Mouse (Mus musculus) forebrain, embryonic 11.5 days (tissue): ENCODE measurements around the gene Ggps1. TPM values are rescaled to one million over a fixed set of nuclear protein-coding genes. Genes with fewer than 3 reads are reported as not detected.
"Not testable (repeated sequence)": the region's sequence is repeated elsewhere in the genome, so short reads cannot be mapped to it uniquely, and the experiment has no call there.

ENCODE experiments used
- ATAC-seq: fragments of 200-750 bp; cut with Nextera tagmentation; replicated peaks from 2 replicates; pipeline ENCODE4 v1.8.0; 2017; ENCODE audit warnings: moderate TSS enrichment; ENCODE audit not compliant: low FRiP score
- DNase-seq: peaks from one replicate; pipeline ENCODE4 v3.0.0-alpha.2; 2017; ENCODE audit warnings: low spot score
- H3K27ac ChIP-seq: fragments of 300-500 bp; sonication (generic); 2 replicates; pipeline ENCODE4 v1.5.1; 2014; ENCODE audit warnings: low read depth, low read length
- H3K27me3 ChIP-seq: fragments of 300-500 bp; sonication (generic); 2 replicates; pipeline ENCODE4 v1.6.1; 2014; ENCODE audit warnings: mild to moderate bottlenecking, low read length, mixed read lengths; ENCODE audit not compliant: control insufficient read depth, insufficient read depth
- H3K36me3 ChIP-seq: fragments of 300-500 bp; sonication (generic); 2 replicates; pipeline ENCODE4 v1.6.1; 2014; ENCODE audit warnings: mild to moderate bottlenecking, low read length, moderate library complexity, mixed read lengths; ENCODE audit not compliant: control insufficient read depth, insufficient read depth
- H3K4me1 ChIP-seq: fragments of 300-500 bp; sonication (generic); replicated peaks from 2 replicates; pipeline ENCODE4 v1.6.1; 2014; ENCODE audit warnings: low read length, mixed read lengths; ENCODE audit not compliant: control insufficient read depth, insufficient read depth
- H3K4me2 ChIP-seq: fragments of 300-500 bp; sonication (generic); 2 replicates; pipeline ENCODE4 v1.6.1; 2014; ENCODE audit warnings: low read depth, mild to moderate bottlenecking, low read length, moderate library complexity, mixed read lengths; ENCODE audit not compliant: severe bottlenecking
- H3K4me3 ChIP-seq: fragments of 300-500 bp; sonication (generic); 2 replicates; pipeline ENCODE4 v1.5.1; 2014; ENCODE audit warnings: low read depth, low read length
- H3K9ac ChIP-seq: fragments of 300-500 bp; sonication (generic); 2 replicates; pipeline ENCODE4 v1.6.1; 2014; ENCODE audit warnings: low read length
- H3K9me3 ChIP-seq: fragments of 300-500 bp; sonication (generic); 2 replicates; pipeline ENCODE4 v1.6.1; 2016; ENCODE audit warnings: low read length, mixed read lengths; ENCODE audit not compliant: control insufficient read depth
- WGBS: fragments of 180-500 bp; shearing (Covaris S2); extraction: QIAGEN DNeasy Blood & Tissue Kit; methylation state at CpG from one replicate; pipeline ENCODE4 v1.1.7; 2014; 5-methylcytosine and 5-hydroxymethylcytosine counted together
- polyA plus RNA-seq: library from polyadenylated mRNA; unstranded; fragments of >200 nt; fragmentation: Nextera tagmentation; extraction: Ambion mirVana; gene quantifications from 2 replicates; pipeline ENCODE4 v1.2.1, GENCODE M21; 2014

Gene Ggps1
- polyA plus RNA-seq, 1 experiment from 2014 or later, result 71.9 TPM

GRCm38 (mm10) chr13:14033309-14034072, 29.8 kb downstream of the Ggps1 start:
- Histone ChIP-seq H3K27ac (no peak overlapping the region), H3K4me3 (no peak overlapping the region), H3K4me2 (no peak overlapping the region), H3K4me1 (no peaks in the 10 kb centered on the region), H3K36me3 (no peaks in the 10 kb centered on the region), H3K9me3 (no peaks in the 10 kb centered on the region), H3K9ac (no peak overlapping the region), H3K27me3 (no peaks in the 10 kb centered on the region)
- 92% methylated on average over 5 of the region's 5 CpGs for WGBS
- no peak for ATAC-seq
- DNase-seq, result no peak

GRCm38 (mm10) chr13:14026154-14026820, 37.0 kb downstream of the Ggps1 start:
- Histone ChIP-seq H3K4me1 (no peaks in the 10 kb centered on the region), H3K27me3 (no peaks in the 10 kb centered on the region), H3K4me3 (no peak overlapping the region), H3K4me2 (no peak overlapping the region), H3K9me3 (no peaks in the 10 kb centered on the region), H3K27ac (no peak overlapping the region), H3K36me3 (peaks cover 6% of the 10 kb centered on the region; the same call in 1 of the 2 replicates), H3K9ac (no peak overlapping the region)
- ATAC-seq, result no peak
- DNase-seq, result no peak
- 97% methylated on average over 6 of the region's 6 CpGs for WGBS

GRCm38 (mm10) chr13:14025554-14025953, 37.7 kb downstream of the Ggps1 start:
- Histone ChIP-seq H3K4me2 (no peak overlapping the region), H3K27me3 (no peaks in the 10 kb centered on the region), H3K9me3 (no peaks in the 10 kb centered on the region), H3K9ac (no peak overlapping the region), H3K4me3 (no peak overlapping the region), H3K4me1 (no peaks in the 10 kb centered on the region), H3K36me3 (peaks cover 6% of the 10 kb centered on the region; the same call in 1 of the 2 replicates), H3K27ac (no peak overlapping the region)
- no peak for DNase-seq
- WGBS, result 93% methylated on average over 6 of the region's 6 CpGs
- no peak for ATAC-seq

- not testable (repeated sequence) for ATAC-seq
Observed at GRCm38 (mm10) chr13:14021417-14021816, 41.9 kb downstream of the Ggps1 start.

GRCm38 (mm10) chr13:14018852-14019251, 44.4 kb downstream of the Ggps1 start:
- no peak overlapping the region for H3K27ac ChIP-seq
- no peaks in the 10 kb centered on the region for H3K9me3 ChIP-seq
- H3K9ac ChIP-seq, result no peak overlapping the region
- H3K27me3 ChIP-seq, result no peaks in the 10 kb centered on the region
- no peak for ATAC-seq
- H3K4me1 ChIP-seq, result no peaks in the 10 kb centered on the region
- no peak for DNase-seq
- peaks cover 3% of the 10 kb centered on the region; the same call in 1 of the 2 replicates for H3K36me3 ChIP-seq
- no peak overlapping the region for H3K4me2 ChIP-seq
- WGBS, result 96% methylated on average over 3 of the region's 3 CpGs
- H3K4me3 ChIP-seq, result no peak overlapping the region

More at GRCm38 (mm10) chr13:14021417-14021816, 41.9 kb downstream of the Ggps1 start:
- H3K4me2 ChIP-seq, H3K36me3 ChIP-seq, H3K4me3 ChIP-seq, H3K27ac ChIP-seq, H3K9me3 ChIP-seq, DNase-seq, H3K27me3 ChIP-seq, H3K4me1 ChIP-seq, H3K9ac ChIP-seq: not testable (repeated sequence)
- WGBS, result 85% methylated on average over 7 of the region's 12 CpGs

GRCm38 (mm10) chr13:14018283-14018682, 45.0 kb downstream of the Ggps1 start:
- DNase-seq (no peak), ATAC-seq (no peak)
- no peaks in the 10 kb centered on the region for H3K4me1 ChIP-seq
- no peak overlapping the region for H3K9ac ChIP-seq
- no peak overlapping the region for H3K4me2 ChIP-seq
- H3K27me3 ChIP-seq, result no peaks in the 10 kb centered on the region
- H3K27ac ChIP-seq, result no peak overlapping the region
- no peak overlapping the region for H3K4me3 ChIP-seq
- H3K36me3 ChIP-seq, result peaks cover 3% of the 10 kb centered on the region; the same call in 1 of the 2 replicates
- no peaks in the 10 kb centered on the region for H3K9me3 ChIP-seq

- H3K9ac ChIP-seq, result no peak overlapping the region
- no peak for ATAC-seq
- H3K4me3 ChIP-seq, result no peak overlapping the region
- WGBS, result 91% methylated on average over 6 of the region's 6 CpGs
- H3K27ac ChIP-seq, result no peak overlapping the region
- H3K4me2 ChIP-seq, result no peak overlapping the region
- DNase-seq, result no peak
- no peaks in the 10 kb centered on the region for H3K9me3 ChIP-seq
- no peaks in the 10 kb centered on the region for H3K4me1 ChIP-seq
- H3K36me3 ChIP-seq, result peaks cover 3% of the 10 kb centered on the region; the same call in 1 of the 2 replicates
- H3K27me3 ChIP-seq, result no peaks in the 10 kb centered on the region
Observed at GRCm38 (mm10) chr13:14015609-14016008, 47.7 kb downstream of the Ggps1 start.

- Histone ChIP-seq H3K9ac (no peak overlapping the region), H3K9me3 (no peaks in the 10 kb centered on the region), H3K27ac (no peak overlapping the region), H3K27me3 (no peaks in the 10 kb centered on the region), H3K4me3 (no peak overlapping the region), H3K4me1 (no peaks in the 10 kb centered on the region), H3K4me2 (no peak overlapping the region), H3K36me3 (peaks cover 2% of the 10 kb centered on the region; the same call in 1 of the 2 replicates)
- ATAC-seq, result no peak
- WGBS, result 93% methylated on average over 4 of the region's 4 CpGs
- no peak for DNase-seq
Observed at GRCm38 (mm10) chr13:14014540-14014939, 48.7 kb downstream of the Ggps1 start.
